Mouse (Mus musculus): ENCODE data around the gene Rgs6. TPM values are rescaled to one million over a fixed set of nuclear protein-coding genes. Genes with fewer than 3 reads are reported as not detected.

Gene Rgs6
- polyA plus RNA-seq, 1 experiment from 2014 or later = 1.0 TPM

- H3K9ac ChIP-seq (ENCODE audit: low read depth, low read length) = no peak overlapping the region
- peak; percentile 46 for DNase-seq (ENCODE audit: low spot score)
- H3K27me3 ChIP-seq (replicated peaks; ENCODE audit: control insufficient read depth, insufficient read depth, low read length) = peaks cover 41% of the 10 kb centered on the region
- peak overlapping the region; percentile 74 for H3K4me2 ChIP-seq
- no peak overlapping the region for H3K27ac ChIP-seq (ENCODE audit: low read depth, low read length)
- ATAC-seq (replicated peaks; ENCODE audit: low FRiP score) = no peak
- peak overlapping the region; percentile 55 for H3K4me3 ChIP-seq (ENCODE audit: low read depth, low read length)
- 3% methylated on average over 19 of the region's 19 CpGs for WGBS
- no peaks in the 10 kb centered on the region; the same call in 1 of the 2 replicates for H3K4me1 ChIP-seq (replicated peaks; ENCODE audit: control insufficient read depth, insufficient read depth, low read length)
- H3K36me3 ChIP-seq (ENCODE audit: control insufficient read depth, insufficient read depth, low read length) = no peaks in the 10 kb centered on the region
- no peaks in the 10 kb centered on the region for H3K9me3 ChIP-seq (ENCODE audit: control insufficient read depth, low read length)
These were observed 28.4 kb downstream of the Rgs6 start for GRCm38 (mm10) chr12:82616486-82616812.

- no peaks in the 10 kb centered on the region for H3K36me3 ChIP-seq (ENCODE audit: control insufficient read depth, insufficient read depth, low read length)
- WGBS = 3% methylated on average over 72 of the region's 86 CpGs
- H3K27me3 ChIP-seq (replicated peaks; ENCODE audit: control insufficient read depth, insufficient read depth, low read length) = peaks cover 41% of the 10 kb centered on the region
- DNase-seq (ENCODE audit: low spot score) = peak; percentile 53
- H3K4me3 ChIP-seq (ENCODE audit: low read depth, low read length) = peak overlapping the region; percentile 55
- no peaks in the 10 kb centered on the region for H3K9me3 ChIP-seq (ENCODE audit: control insufficient read depth, low read length)
- H3K9ac ChIP-seq (ENCODE audit: low read depth, low read length) = no peak overlapping the region
- H3K4me2 ChIP-seq = peak overlapping the region; percentile 74
- no peaks in the 10 kb centered on the region; the same call in 1 of the 2 replicates for H3K4me1 ChIP-seq (replicated peaks; ENCODE audit: control insufficient read depth, insufficient read depth, low read length)
- peak; percentile 34 for ATAC-seq (replicated peaks; ENCODE audit: low FRiP score)
- H3K27ac ChIP-seq (ENCODE audit: low read depth, low read length) = no peak overlapping the region
These were observed 29.0 kb downstream of the Rgs6 start for GRCm38 (mm10) chr12:82616813-82617681.

- H3K9ac ChIP-seq (ENCODE audit: low read depth, low read length) = no peak overlapping the region
- no peaks in the 10 kb centered on the region for H3K9me3 ChIP-seq (ENCODE audit: control insufficient read depth, low read length)
- no peaks in the 10 kb centered on the region for H3K36me3 ChIP-seq (ENCODE audit: control insufficient read depth, insufficient read depth, low read length)
- H3K27me3 ChIP-seq (replicated peaks; ENCODE audit: control insufficient read depth, insufficient read depth, low read length) = peaks cover 41% of the 10 kb centered on the region
- 20% methylated on average over 20 of the region's 20 CpGs for WGBS
- H3K4me1 ChIP-seq (replicated peaks; ENCODE audit: control insufficient read depth, insufficient read depth, low read length) = no peaks in the 10 kb centered on the region; the same call in 1 of the 2 replicates
- peak overlapping the region; percentile 74 for H3K4me2 ChIP-seq
- peak overlapping the region; percentile 55 for H3K4me3 ChIP-seq (ENCODE audit: low read depth, low read length)
- no peak for ATAC-seq (replicated peaks; ENCODE audit: low FRiP score)
- DNase-seq (ENCODE audit: low spot score) = no peak
- no peak overlapping the region for H3K27ac ChIP-seq (ENCODE audit: low read depth, low read length)
These were observed 29.7 kb downstream of the Rgs6 start for GRCm38 (mm10) chr12:82617682-82618370.

GRCm38 (mm10) chr12:82640441-82640840, 52.3 kb downstream of the Rgs6 start:
- DNase-seq (ENCODE audit: low spot score) (no peak), ATAC-seq (replicated peaks; ENCODE audit: low FRiP score) (no peak)
- Histone ChIP-seq H3K4me3 (ENCODE audit: low read depth, low read length) (no peak overlapping the region), H3K9ac (ENCODE audit: low read depth, low read length) (no peak overlapping the region), H3K27ac (ENCODE audit: low read depth, low read length) (no peak overlapping the region), H3K4me1 (replicated peaks; ENCODE audit: control insufficient read depth, insufficient read depth, low read length) (no peaks in the 10 kb centered on the region), H3K36me3 (ENCODE audit: control insufficient read depth, insufficient read depth, low read length) (no peaks in the 10 kb centered on the region), H3K9me3 (ENCODE audit: control insufficient read depth, low read length) (no peaks in the 10 kb centered on the region), H3K27me3 (replicated peaks; ENCODE audit: control insufficient read depth, insufficient read depth, low read length) (no peaks in the 10 kb centered on the region), H3K4me2 (no peak overlapping the region)
- WGBS = 83% methylated on average over 10 of the region's 10 CpGs

- Histone ChIP-seq H3K4me1 (replicated peaks; ENCODE audit: control insufficient read depth, insufficient read depth, low read length) (no peaks in the 10 kb centered on the region), H3K4me2 (no peak overlapping the region), H3K36me3 (ENCODE audit: control insufficient read depth, insufficient read depth, low read length) (no peaks in the 10 kb centered on the region), H3K27me3 (replicated peaks; ENCODE audit: control insufficient read depth, insufficient read depth, low read length) (no peaks in the 10 kb centered on the region), H3K27ac (ENCODE audit: low read depth, low read length) (no peak overlapping the region), H3K9ac (ENCODE audit: low read depth, low read length) (no peak overlapping the region), H3K9me3 (ENCODE audit: control insufficient read depth, low read length) (no peaks in the 10 kb centered on the region), H3K4me3 (ENCODE audit: low read depth, low read length) (no peak overlapping the region)
- no peak for DNase-seq (ENCODE audit: low spot score)
- no peak for ATAC-seq (replicated peaks; ENCODE audit: low FRiP score)
- 89% methylated on average over 4 of the region's 4 CpGs for WGBS
These were observed 59.8 kb downstream of the Rgs6 start for GRCm38 (mm10) chr12:82647876-82648275.

- H3K36me3 ChIP-seq (ENCODE audit: control insufficient read depth, insufficient read depth, low read length) = no peaks in the 10 kb centered on the region
- H3K4me2 ChIP-seq = no peak overlapping the region
- no peak for DNase-seq (ENCODE audit: low spot score)
- no peak overlapping the region for H3K9ac ChIP-seq (ENCODE audit: low read depth, low read length)
- H3K4me1 ChIP-seq (replicated peaks; ENCODE audit: control insufficient read depth, insufficient read depth, low read length) = no peaks in the 10 kb centered on the region
- WGBS = 46% methylated on average over 5 of the region's 5 CpGs
- H3K9me3 ChIP-seq (ENCODE audit: control insufficient read depth, low read length) = no peaks in the 10 kb centered on the region
- H3K27ac ChIP-seq (ENCODE audit: low read depth, low read length) = no peak overlapping the region
- H3K4me3 ChIP-seq (ENCODE audit: low read depth, low read length) = no peak overlapping the region
- H3K27me3 ChIP-seq (replicated peaks; ENCODE audit: control insufficient read depth, insufficient read depth, low read length) = no peaks in the 10 kb centered on the region
- no peak for ATAC-seq (replicated peaks; ENCODE audit: low FRiP score)
These were observed 61.9 kb downstream of the Rgs6 start for GRCm38 (mm10) chr12:82649991-82650390.

GRCm38 (mm10) chr12:82664598-82664997, 76.5 kb downstream of the Rgs6 start:
- Histone ChIP-seq H3K9ac (ENCODE audit: low read depth, low read length) (no peak overlapping the region), H3K27me3 (replicated peaks; ENCODE audit: control insufficient read depth, insufficient read depth, low read length) (no peaks in the 10 kb centered on the region), H3K4me3 (ENCODE audit: low read depth, low read length) (no peak overlapping the region), H3K4me1 (replicated peaks; ENCODE audit: control insufficient read depth, insufficient read depth, low read length) (no peaks in the 10 kb centered on the region), H3K9me3 (ENCODE audit: control insufficient read depth, low read length) (no peaks in the 10 kb centered on the region), H3K36me3 (ENCODE audit: control insufficient read depth, insufficient read depth, low read length) (no peaks in the 10 kb centered on the region), H3K4me2 (no peak overlapping the region), H3K27ac (ENCODE audit: low read depth, low read length) (no peak overlapping the region)
- WGBS = 70% methylated on average over 7 of the region's 7 CpGs
- ATAC-seq (replicated peaks; ENCODE audit: low FRiP score) (no peak), DNase-seq (ENCODE audit: low spot score) (no peak)

GRCm38 (mm10) chr12:82667441-82667840, 79.3 kb downstream of the Rgs6 start:
- H3K27me3 ChIP-seq (replicated peaks; ENCODE audit: control insufficient read depth, insufficient read depth, low read length) = no peaks in the 10 kb centered on the region
- ATAC-seq (replicated peaks; ENCODE audit: low FRiP score) = no peak
- H3K36me3 ChIP-seq (ENCODE audit: control insufficient read depth, insufficient read depth, low read length) = no peaks in the 10 kb centered on the region
- H3K27ac ChIP-seq (ENCODE audit: low read depth, low read length) = no peak overlapping the region
- no peaks in the 10 kb centered on the region for H3K4me1 ChIP-seq (replicated peaks; ENCODE audit: control insufficient read depth, insufficient read depth, low read length)
- no peak for DNase-seq (ENCODE audit: low spot score)
- H3K4me2 ChIP-seq = no peak overlapping the region
- 64% methylated on average over 3 of the region's 3 CpGs for WGBS
- no peak overlapping the region for H3K9ac ChIP-seq (ENCODE audit: low read depth, low read length)
- no peaks in the 10 kb centered on the region for H3K9me3 ChIP-seq (ENCODE audit: control insufficient read depth, low read length)
- H3K4me3 ChIP-seq (ENCODE audit: low read depth, low read length) = no peak overlapping the region

Data from liver, embryonic 11.5 days (tissue).